Mouse (Mus musculus) cerebellum, adult 11 months (tissue): ENCODE results near the gene Cdh13.

Experiments used
- DNase-seq: peaks from one replicate; pipeline ENCODE4 v3.0.0; 2022

The Cdh13 gene

GRCm38 (mm10) chr8:118838801-118839200, 555.3 kb downstream of the Cdh13 start:
- no peak for DNase-seq

GRCm38 (mm10) chr8:118845690-118846089, 562.2 kb downstream of the Cdh13 start:
- no peak for DNase-seq

GRCm38 (mm10) chr8:118848021-118848420, 564.5 kb downstream of the Cdh13 start:
- no peak for DNase-seq

GRCm38 (mm10) chr8:118849515-118849914, 566.0 kb downstream of the Cdh13 start:
- DNase-seq: peak; percentile 35

- DNase-seq: peak; percentile 28
Observed at GRCm38 (mm10) chr8:118850381-118850780, 566.8 kb downstream of the Cdh13 start.

- DNase-seq: no peak
Observed at GRCm38 (mm10) chr8:118851361-118851760, 567.8 kb downstream of the Cdh13 start.

- no peak for DNase-seq
Observed at GRCm38 (mm10) chr8:118852861-118853260, 569.3 kb downstream of the Cdh13 start.

- DNase-seq: no peak
Observed at GRCm38 (mm10) chr8:118854656-118855055, 571.1 kb downstream of the Cdh13 start.

GRCm38 (mm10) chr8:118866332-118866731, 582.8 kb downstream of the Cdh13 start:
- DNase-seq: no peak

GRCm38 (mm10) chr8:118870711-118871110, 587.2 kb downstream of the Cdh13 start:
- DNase-seq: no peak

- peak; percentile 79 for DNase-seq
Observed at GRCm38 (mm10) chr8:118879939-118880825, 596.6 kb downstream of the Cdh13 start.

- no peak for DNase-seq
Observed at GRCm38 (mm10) chr8:118884296-118884695, 600.8 kb downstream of the Cdh13 start.

- DNase-seq: no peak
Observed at GRCm38 (mm10) chr8:118884988-118885387, 601.5 kb downstream of the Cdh13 start.

- no peak for DNase-seq
Observed at GRCm38 (mm10) chr8:118902402-118902801, 618.9 kb downstream of the Cdh13 start.

GRCm38 (mm10) chr8:118916513-118916912, 633.0 kb downstream of the Cdh13 start:
- DNase-seq: no peak

GRCm38 (mm10) chr8:118937412-118937811, 653.9 kb downstream of the Cdh13 start:
- DNase-seq: no peak

GRCm38 (mm10) chr8:118938025-118938424, 654.5 kb downstream of the Cdh13 start:
- no peak for DNase-seq

- DNase-seq: no peak
Observed at GRCm38 (mm10) chr8:118951766-118952741, 668.5 kb downstream of the Cdh13 start.

GRCm38 (mm10) chr8:118956109-118956508, 672.6 kb downstream of the Cdh13 start:
- DNase-seq: no peak

GRCm38 (mm10) chr8:118961877-118962545, 678.5 kb downstream of the Cdh13 start:
- peak; percentile 79 for DNase-seq

GRCm38 (mm10) chr8:118965101-118965840, 681.7 kb downstream of the Cdh13 start:
- DNase-seq: no peak

- DNase-seq: no peak
Observed at GRCm38 (mm10) chr8:118968896-118969295, 685.4 kb downstream of the Cdh13 start.
